Mouse (Mus musculus) MN1 (cell line): ENCODE measurements around the gene Mamdc2.

ENCODE experiments used
- DNase-seq: peaks from one replicate; pipeline ENCODE4 v3.0.0-alpha.2; 2016; ENCODE audit warnings: low spot score

The Mamdc2 gene

DNA sequence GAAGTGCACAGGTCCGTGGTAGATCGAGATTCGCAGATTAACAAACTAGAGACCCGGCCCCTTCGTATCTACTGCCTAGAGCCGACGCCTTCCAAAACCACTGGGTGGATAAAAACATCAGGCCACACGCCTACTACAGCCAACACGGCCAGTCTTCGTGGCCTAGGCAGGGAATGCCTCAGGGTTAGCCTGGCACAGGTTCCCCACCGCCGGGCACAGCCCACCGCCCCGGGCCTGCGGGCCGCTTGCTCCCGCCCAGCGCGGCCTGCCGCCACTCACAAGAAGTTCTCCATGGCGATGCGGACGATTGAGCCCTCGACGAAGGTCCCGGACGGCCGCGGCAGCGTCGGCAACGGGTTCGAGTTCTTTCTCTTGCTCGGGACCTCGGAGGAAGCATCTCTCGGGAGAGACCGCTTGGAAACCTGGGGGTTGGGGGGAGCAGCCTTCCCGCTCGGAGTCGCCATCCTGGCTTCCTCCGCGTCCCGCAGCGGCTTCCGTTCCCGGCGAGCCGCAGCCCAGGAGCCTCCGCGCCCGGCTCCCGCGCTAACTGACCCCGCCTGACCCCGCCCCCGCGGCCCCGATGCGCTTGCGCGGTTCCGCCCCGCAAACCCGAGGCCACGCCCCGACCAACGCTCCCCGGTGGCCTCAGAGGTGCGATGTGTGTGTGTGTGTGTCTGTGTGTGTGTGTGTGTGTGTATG lies 174.7 kb downstream of the Mamdc2 start, which contains the start of gene Smc5:
Gene Smc5, minus strand, starts transcription at position 543 of the 699 bp plus-strand sequence.
- peak; percentile 87 for DNase-seq

DNA sequence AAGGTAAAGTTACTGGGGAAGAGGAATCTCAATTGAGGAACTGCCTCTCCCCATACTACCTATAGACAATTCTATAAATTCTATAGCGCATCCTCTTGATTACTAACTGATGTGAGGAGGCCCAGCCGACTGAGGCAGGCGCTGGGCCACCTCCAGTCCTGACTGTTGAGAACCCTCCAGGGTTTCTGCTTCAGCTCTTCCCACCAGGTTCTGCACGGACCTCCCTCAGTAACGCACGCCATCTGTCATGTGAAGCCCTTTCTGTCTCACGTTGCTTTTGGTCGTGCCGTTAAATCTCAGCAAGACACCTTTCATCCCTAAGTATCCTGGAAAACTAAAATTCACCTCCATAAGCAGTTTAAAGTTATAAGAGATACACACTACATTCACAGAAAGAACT lies 191.5 kb downstream of the Mamdc2 start:
- DNase-seq, result no peak
